Mouse (Mus musculus) midbrain, embryonic 13.5 days (tissue): ENCODE results near the gene Sprr2f. TPM values are rescaled to one million over a fixed set of nuclear protein-coding genes. Genes with fewer than 3 reads are reported as not detected.

Experiments used
- polyA plus RNA-seq: library from polyadenylated mRNA; unstranded; fragments of >200 nt; fragmentation: Nextera tagmentation; extraction: Ambion mirVana; gene quantifications from 2 replicates; pipeline ENCODE4 v1.2.1, GENCODE M21; 2015

Gene Sprr2f
- polyA plus RNA-seq, 1 experiment from 2014 or later = not detected

Other genes with a start within 250 kb of the Sprr2f start
- not detected in 2 replicates for gene Prr9, start 241.2 kb upstream of the Sprr2f start, polyA plus RNA-seq
- not detected in 2 replicates for gene Lelp1, start 222.4 kb upstream of the Sprr2f start, polyA plus RNA-seq
- gene Sprr2a1, start 149.4 kb upstream of the Sprr2f start, polyA plus RNA-seq = not detected in 2 replicates
- gene Sprr2a2, start 149.3 kb upstream of the Sprr2f start, polyA plus RNA-seq = not detected in 2 replicates
- gene Sprr2a3, start 79.8 kb upstream of the Sprr2f start, polyA plus RNA-seq = not detected in 2 replicates
- gene Sprr2b, start 48.6 kb upstream of the Sprr2f start, polyA plus RNA-seq = not detected in 2 replicates
- gene Sprr2d, start 26.0 kb upstream of the Sprr2f start, polyA plus RNA-seq = not detected in 2 replicates
- not detected in 2 replicates for gene Sprr2e, start 13.0 kb upstream of the Sprr2f start, polyA plus RNA-seq
- gene Sprr2h, start 20.5 kb downstream of the Sprr2f start, polyA plus RNA-seq = not detected in 2 replicates
- not detected in 2 replicates for gene Sprr2i, start 42.8 kb downstream of the Sprr2f start, polyA plus RNA-seq
- gene Sprr2j-ps, start 52.9 kb downstream of the Sprr2f start, polyA plus RNA-seq = not detected in 2 replicates
- 9.8 and 12.0 TPM in 2 replicates for gene Gm9774, start 64.2 kb downstream of the Sprr2f start, polyA plus RNA-seq
- gene Sprr2k, start 67.4 kb downstream of the Sprr2f start, polyA plus RNA-seq = not detected in 2 replicates
- not detected in 2 replicates for gene Sprr1b, start 73.6 kb downstream of the Sprr2f start, polyA plus RNA-seq
- not detected in 2 replicates for gene Sprr3, start 93.5 kb downstream of the Sprr2f start, polyA plus RNA-seq
- not detected in 2 replicates for gene Sprr1a, start 120.7 kb downstream of the Sprr2f start, polyA plus RNA-seq
- gene Sprr4, start 135.3 kb downstream of the Sprr2f start, polyA plus RNA-seq = not detected in 2 replicates
- gene 2310046K23Rik, start 169.3 kb downstream of the Sprr2f start, polyA plus RNA-seq = not detected in 2 replicates
- not detected in 2 replicates for gene Ivl, start 208.5 kb downstream of the Sprr2f start, polyA plus RNA-seq
- gene Smcp, start 223.8 kb downstream of the Sprr2f start, polyA plus RNA-seq = not detected in 2 replicates
- not detected in 2 replicates for gene 2210017I01Rik, start 242.3 kb downstream of the Sprr2f start, polyA plus RNA-seq